Mouse (Mus musculus) brain, embryonic 14.5 days (tissue): ENCODE data around the gene Dcaf6.

Experiments
- CTCF ChIP-seq: fragments of 200-500 bp; IDR thresholded peaks from 2 replicates; pipeline ENCODE4 v1.5.1; 2012; ENCODE audit warnings: inconsistent platforms, mild to moderate bottlenecking, moderate library complexity, borderline replicate concordance; ENCODE audit not compliant: insufficient read depth, insufficient read length; ENCODE audit errors: extremely low read depth
- POLR2A ChIP-seq: fragments of 200-500 bp; IDR thresholded peaks from 2 replicates; pipeline ENCODE4 v1.6.1; 2012; ENCODE audit warnings: mild to moderate bottlenecking, inconsistent platforms, borderline replicate concordance; ENCODE audit not compliant: poor library complexity, insufficient read depth, insufficient read length, severe bottlenecking; ENCODE audit errors: extremely low read depth

GRCm38 (mm10) chr1:165363271-165363670 is 97.0 kb downstream of the Dcaf6 start:
- TF ChIP-seq CTCF (no peak), POLR2A (no peak)
